Mouse (Mus musculus) myocyte (in vitro differentiated cells): ENCODE data around the gene Vasn. TPM values are rescaled to one million over a fixed set of nuclear protein-coding genes. Genes with fewer than 3 reads are reported as not detected.
"Not testable (repeated sequence)": the region's sequence is repeated elsewhere in the genome, so short reads cannot be mapped to it uniquely, and the experiment has no call there.

ENCODE experiments used
- H3K27me3 ChIP-seq: one replicate; pipeline ENCODE4 v1.6.1; 2011; ENCODE audit not compliant: control insufficient read depth, insufficient read depth, insufficient read length
- H3K36me3 ChIP-seq: one replicate; pipeline ENCODE4 v1.6.1; 2011; ENCODE audit not compliant: control insufficient read depth, insufficient read depth
- H3K4me2 ChIP-seq: one replicate; pipeline ENCODE4 v1.6.1; 2011; ENCODE audit warnings: low read depth, control low read depth
- H3K4me3 ChIP-seq: one replicate; pipeline ENCODE4 v1.5.1; 2011; ENCODE audit warnings: mild to moderate bottlenecking, control low read depth, moderate library complexity
- H3K79me2 ChIP-seq: one replicate; pipeline ENCODE4 v1.6.1; 2011; ENCODE audit not compliant: control insufficient read depth, insufficient read depth
- H3ac ChIP-seq: one replicate; pipeline ENCODE4 v1.6.1; 2011; ENCODE audit not compliant: control insufficient read depth, insufficient read length
- CEBPB ChIP-seq: IDR thresholded peaks from 2 replicates; pipeline ENCODE4 v1.6.1; 2011; ENCODE audit warnings: mild to moderate bottlenecking, moderate library complexity; ENCODE audit not compliant: poor library complexity, insufficient read depth, severe bottlenecking
- E2F4 ChIP-seq: IDR thresholded peaks from one replicate; pipeline ENCODE4 v1.6.1; 2011; ENCODE audit warnings: mild to moderate bottlenecking, control low read depth, moderate library complexity; ENCODE audit not compliant: insufficient read depth
- MAX ChIP-seq: IDR thresholded peaks from one replicate; pipeline ENCODE4 v1.6.1; 2011; ENCODE audit warnings: low read depth, mild to moderate bottlenecking, control low read depth
- MYOD1 ChIP-seq, 3 experiments: IDR thresholded peaks; one replicate each; pipeline ENCODE4 v1.6.1; 2011; ENCODE audit warnings: control low read depth in 2 of 3, low read depth in 2 of 3, mild to moderate bottlenecking in 2 of 3, moderate library complexity in 1 of 3; ENCODE audit not compliant: insufficient read length in 2 of 3, control insufficient read depth in 1 of 3
- MYOG ChIP-seq, 3 experiments: IDR thresholded peaks; one replicate each; pipeline ENCODE4 v1.6.1; 2011; ENCODE audit warnings: control low read depth in 2 of 3, low read depth in 2 of 3, mild to moderate bottlenecking in 2 of 3; ENCODE audit not compliant: insufficient read length in 2 of 3, control insufficient read depth in 1 of 3, insufficient read depth in 1 of 3
- POLR2A ChIP-seq: IDR thresholded peaks from one replicate; pipeline ENCODE4 v1.6.1; 2011; ENCODE audit warnings: low read depth, mild to moderate bottlenecking, control low read depth, moderate library complexity; ENCODE audit not compliant: insufficient read length
- POLR2AphosphoS2 ChIP-seq: IDR thresholded peaks from one replicate; pipeline ENCODE4 v1.6.1; 2011; ENCODE audit warnings: low read depth, control low read depth; ENCODE audit not compliant: insufficient read length
- REST ChIP-seq: IDR thresholded peaks from one replicate; pipeline ENCODE4 v1.6.1; 2011; ENCODE audit warnings: mild to moderate bottlenecking, control low read depth, moderate library complexity; ENCODE audit not compliant: insufficient read depth, insufficient read length
- SRF ChIP-seq: IDR thresholded peaks from one replicate; pipeline ENCODE4 v1.6.1; 2011; ENCODE audit warnings: low read depth; ENCODE audit not compliant: control insufficient read depth, insufficient read length
- TCF12 ChIP-seq: IDR thresholded peaks from one replicate; pipeline ENCODE4 v1.6.1; 2011; ENCODE audit warnings: mild to moderate bottlenecking, control low read depth; ENCODE audit not compliant: poor library complexity, insufficient read depth, severe bottlenecking
- TCF3 ChIP-seq: IDR thresholded peaks from one replicate; pipeline ENCODE4 v1.6.1; 2011; ENCODE audit warnings: low read depth, control low read depth; ENCODE audit not compliant: insufficient read length
- USF1 ChIP-seq: IDR thresholded peaks from one replicate; pipeline ENCODE4 v1.6.1; 2011; ENCODE audit warnings: low read depth, mild to moderate bottlenecking, control low read depth, moderate library complexity
- polyA plus RNA-seq: library from polyadenylated mRNA; unstranded; fragments of >200 nt; fragmentation: generic; extraction: Trizol; gene quantifications from one replicate; pipeline ENCODE4 v1.2.1, GENCODE M21; 2012; ENCODE audit warnings: missing spikeins

Vasn gene
- polyA plus RNA-seq, 1 experiment = 34.7 TPM

DNA sequence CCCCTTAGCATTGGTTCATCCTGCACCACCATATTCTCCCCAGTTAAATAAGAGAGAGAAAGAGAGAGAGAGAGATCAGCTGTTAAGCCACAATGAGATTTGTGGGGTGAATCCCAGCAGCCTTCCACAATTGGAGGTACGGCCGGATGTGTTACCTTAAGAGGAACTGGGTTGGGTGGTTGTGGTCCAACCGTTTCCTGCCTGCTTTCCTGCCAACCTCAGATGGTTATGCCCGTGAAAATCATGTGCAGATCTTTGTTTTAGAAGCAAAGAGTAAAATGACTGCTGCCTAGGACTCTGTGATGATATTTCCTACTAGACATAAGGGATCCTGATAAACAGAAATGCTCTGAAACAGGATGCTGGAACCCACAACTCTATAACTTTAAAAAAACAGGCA, 34.4 kb downstream of the Vasn start:
- Histone ChIP-seq H3K4me3 (no peak overlapping the region), H3K79me2 (no peaks in the 10 kb centered on the region), H3K36me3 (peaks cover 43% of the 10 kb centered on the region), H3K4me2 (no peak overlapping the region), H3K27me3 (no peaks in the 10 kb centered on the region), H3ac (no peak overlapping the region)
- TF ChIP-seq REST (no peak), POLR2AphosphoS2 (no peak), E2F4 (no peak), CEBPB (no peak)

GRCm38 (mm10) chr16:4676836-4677235, 37.1 kb downstream of the Vasn start:
- Histone ChIP-seq H3K4me2 (no peak overlapping the region), H3K36me3 (peaks cover 38% of the 10 kb centered on the region), H3K27me3 (no peaks in the 10 kb centered on the region), H3K79me2 (no peaks in the 10 kb centered on the region), H3ac (no peak overlapping the region), H3K4me3 (no peak overlapping the region)
- TF ChIP-seq CEBPB (no peak), REST (no peak), MYOG (IDR thresholded peaks at IDR 0.05; ENCODE audit: control insufficient read depth in 1 of 3, insufficient read depth in 1 of 3, insufficient read length in 2 of 3, low read depth in 2 of 3) (no peak), USF1 (no peak), SRF (no peak), TCF12 (no peak), MYOD1 (IDR thresholded peaks at IDR 0.05; ENCODE audit: control insufficient read depth in 1 of 3, insufficient read length in 2 of 3, low read depth in 2 of 3) (no peak), MAX (no peak), POLR2AphosphoS2 (no peak)

- H3ac ChIP-seq = no peak overlapping the region
- H3K79me2 ChIP-seq = no peaks in the 10 kb centered on the region
- H3K4me3 ChIP-seq = peak overlapping the region; percentile 58
- peak overlapping the region; percentile 87 for H3K4me2 ChIP-seq
- no peak for TF ChIP-seq TCF3
- no peak for TF ChIP-seq POLR2AphosphoS2
- no peak for TF ChIP-seq SRF
- no peak for TF ChIP-seq REST
- TF ChIP-seq TCF12 = no peak
- TF ChIP-seq MYOG (IDR thresholded peaks at IDR 0.05; ENCODE audit: control insufficient read depth in 1 of 3, insufficient read depth in 1 of 3, insufficient read length in 2 of 3, low read depth in 2 of 3) = no peak
- no peak for TF ChIP-seq MAX
- no peak for TF ChIP-seq USF1
- TF ChIP-seq MYOD1 (IDR thresholded peaks at IDR 0.05; ENCODE audit: control insufficient read depth in 1 of 3, insufficient read length in 2 of 3, low read depth in 2 of 3) = no peak
- no peak for TF ChIP-seq E2F4
- TF ChIP-seq CEBPB = no peak
- H3K27me3 ChIP-seq = no peaks in the 10 kb centered on the region
- peaks cover 28% of the 10 kb centered on the region for H3K36me3 ChIP-seq
Measured at GRCm38 (mm10) chr16:4678080-4678479, 38.3 kb downstream of the Vasn start.

DNA sequence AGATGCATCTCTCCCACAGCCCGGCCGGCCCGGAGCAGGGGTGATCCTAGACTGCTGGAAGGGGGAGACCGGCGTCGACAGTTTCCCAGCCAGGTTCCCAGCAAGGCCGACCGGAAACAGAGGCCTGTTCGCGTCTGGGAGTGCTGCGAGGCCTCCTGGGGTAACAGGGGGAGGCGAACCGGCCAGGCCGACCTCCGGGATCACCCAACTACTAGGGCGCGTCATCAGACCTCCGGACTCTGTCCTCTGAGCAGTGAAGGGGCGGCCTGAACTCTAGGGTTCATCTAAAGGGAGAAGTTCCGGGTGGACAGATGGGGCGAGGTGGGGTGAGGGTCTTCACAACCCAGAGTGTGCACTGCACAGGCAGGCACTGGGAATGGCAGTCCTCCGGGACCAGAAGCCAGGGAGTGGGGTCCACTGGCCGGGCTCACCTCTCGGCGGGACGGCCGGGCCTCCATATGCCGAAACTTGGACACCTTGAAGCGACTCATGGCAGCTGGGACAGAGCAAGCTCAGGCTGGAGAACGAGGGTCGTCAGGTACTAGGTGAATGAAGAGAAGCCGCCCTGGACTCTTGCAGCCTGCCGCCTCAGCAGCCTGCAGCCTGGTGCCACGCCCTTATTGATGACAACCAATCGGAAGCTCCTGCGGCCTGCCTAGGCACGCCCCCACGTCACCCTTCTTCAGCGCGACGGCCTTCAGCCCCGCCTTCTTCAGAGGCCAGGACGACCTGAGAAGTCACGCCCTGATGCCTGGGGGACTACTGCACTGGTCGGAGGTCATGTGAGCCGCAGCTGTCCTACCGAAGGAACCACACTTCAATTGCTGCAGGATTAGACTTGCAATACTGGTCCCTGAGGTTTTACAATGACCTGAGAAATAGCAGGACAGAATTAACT, 39.6 kb downstream of the Vasn start, which contains the start of gene Coro7:
Gene Coro7 (minus strand): TSS at position 657 of the 898 bp plus-strand sequence.
- H3K36me3 ChIP-seq = peaks cover 23% of the 10 kb centered on the region
- H3K4me3 ChIP-seq = peak within 1 kb of the TSS; percentile 58
- H3ac ChIP-seq = peak within 1 kb of the TSS; percentile 44
- TF ChIP-seq POLR2A = peak; percentile 80
- TF ChIP-seq REST = no peak
- TF ChIP-seq POLR2AphosphoS2 = peak; percentile 89
- TF ChIP-seq USF1 = peak; percentile 85
- peak in 2 of 3 experiments; percentile 85 to 90 for TF ChIP-seq MYOD1 (IDR thresholded peaks at IDR 0.05; ENCODE audit: control insufficient read depth in 1 of 3, insufficient read length in 2 of 3, low read depth in 2 of 3)
- no peak for TF ChIP-seq CEBPB
- peak; percentile 66 to 92 (median 83) for TF ChIP-seq MYOG (IDR thresholded peaks at IDR 0.05; ENCODE audit: control insufficient read depth in 1 of 3, insufficient read depth in 1 of 3, insufficient read length in 2 of 3, low read depth in 2 of 3)
- no peak for TF ChIP-seq E2F4
- no peak for TF ChIP-seq TCF12
- H3K4me2 ChIP-seq = peak within 1 kb of the TSS; percentile 87
- no peaks in the 10 kb centered on the region for H3K27me3 ChIP-seq
- H3K79me2 ChIP-seq = peaks cover 4% of the 10 kb centered on the region

DNA sequence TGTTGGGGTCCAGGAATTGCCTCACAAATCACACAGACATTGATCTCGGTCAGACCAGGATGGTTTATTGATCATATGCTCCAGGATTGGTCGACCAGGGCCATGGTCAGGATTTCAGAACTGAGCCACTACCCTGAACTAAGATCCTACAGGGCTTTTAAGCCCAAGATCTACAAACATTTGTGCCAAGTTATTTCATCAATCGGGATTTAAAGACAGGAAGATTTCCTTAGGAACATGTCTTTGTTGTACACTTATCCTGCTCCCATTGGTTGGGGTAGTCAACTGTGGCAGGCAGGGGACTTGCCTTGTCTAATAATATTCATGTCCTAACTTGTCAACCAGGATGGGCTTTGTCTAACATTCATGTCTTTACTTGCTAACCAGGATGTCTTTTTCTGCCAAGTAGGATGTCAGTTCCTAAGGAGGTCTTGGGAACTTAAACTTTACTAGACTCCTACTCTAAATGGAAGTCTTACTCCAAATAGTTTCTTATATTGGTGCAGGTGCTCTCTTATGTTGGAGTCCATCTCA, 41.2 kb downstream of the Vasn start:
- H3K27me3 ChIP-seq, H3K36me3 ChIP-seq, H3K4me3 ChIP-seq, H3K4me2 ChIP-seq, H3ac ChIP-seq: not testable (repeated sequence)
- H3K79me2 ChIP-seq = peaks cover 21% of the 10 kb centered on the region
